Comparison of ENCODE assay signal across 26 mouse cellular contexts in genomic region chr3:20998295-20998694, GRCm38 (mm10).
A peak's percentile ranks its signal among the peaks of the same experiment; 100 is the strongest.
DNase-seq lines count a peak whose midpoint lies in the region; ATAC-seq and TF ChIP-seq lines count a peak whose summit lies in the region.
"Had no signal": no experiment of that assay in that cellular context is flagged by ENCODE, and none has a peak within 500 bp of the region (broad histone marks: within the 10 kb centered on the region; RNA-seq: fewer than 3 reads in every experiment).

No protein-coding gene starts in this region.

- DNase-seq in frontal cortex, postnatal 10 days (ENCODE audit: low spot score in 2 of 2): no peak
- DNase-seq in left cerebral cortex, adult 2 months (ENCODE audit: extremely low spot score in 1 of 2, low spot score in 2 of 2): no peak
- no peak for DNase-seq in left cerebral cortex, postnatal 36 days (ENCODE audit: low spot score in 2 of 2)
- peak; percentile 66 for DNase-seq in brain, adult 2 months (ENCODE audit: low read depth, low spot score)
- DNase-seq: adrenal gland, adult 8-10 months; adrenal gland, postnatal 14 days; adrenal gland, postnatal 36 days; B cell, adult 2 months; cerebellum, adult 11 months; cerebellum, adult 18-20 months; cerebellum, adult 8-10 months; cerebellum, adult 9-11 months; cerebellum, postnatal 14 days; cerebellum, postnatal 36 days; embryo, embryonic 11 days had no signal

- H3K27ac ChIP-seq in left cerebral cortex, adult 2 months: peak overlapping the region; percentile 69
- H3K27ac ChIP-seq: embryonic facial prominence, embryonic 13.5 days; embryonic facial prominence, embryonic 15.5 days; forebrain, embryonic 10.5 days; forebrain, embryonic 12.5 days had no signal

- no peak for TF ChIP-seq CTCF in left cerebral cortex, adult 2 months (IDR thresholded peaks at IDR 0.05)

- no peak overlapping the region for H3K4me3 ChIP-seq in left cerebral cortex, adult 2 months
- H3K4me3 ChIP-seq: embryonic facial prominence, embryonic 13.5 days; embryonic facial prominence, embryonic 15.5 days; erythroblast, embryonic 14.5 days; forebrain, embryonic 10.5 days; forebrain, embryonic 12.5 days had no signal

- peak; percentile 89 for ATAC-seq in frontal cortex, adult (ENCODE audit: low TSS enrichment)
- ATAC-seq: activated CD4-positive, CD25-positive, alpha-beta regulatory T cell, adult 4 months; CD4-positive, CD25-positive, alpha-beta regulatory T cell, adult 4 months; forebrain, embryonic 14.5 days; forebrain, embryonic 16.5 days; Patski had no signal

- intact Hi-C loops in left cerebral cortex, adult 2 months (cut with DNase I): loop anchor here (10.0 kb wide), 1 partner anchor 173 kb away; no protein-coding TSS in a partner anchor
- intact Hi-C loops in left cerebral cortex, postnatal 36 days (cut with DNase I): no loop called here
